Mouse (Mus musculus) mouse embryonic stem cell (cell line): ENCODE data around the gene Spaca7.
"Not testable (repeated sequence)": the region's sequence is repeated elsewhere in the genome, so short reads cannot be mapped to it uniquely, and the experiment has no call there.

Experiments
- in situ Hi-C, 2 experiments: fragments of 300-500 bp; cut with MboI; formaldehyde crosslinking; loops; 1 replicate in 1 of 2; 3 replicates in 1 of 2; pipeline ENCODE4 v1.14.3; 2019 to 2020; ENCODE audit warnings: low sequenced_read_pairs in 2 of 2, low pct_unique_long_range_greater_than_20kb in 1 of 2, mixed read lengths in 1 of 2; ENCODE audit not compliant: unreplicated experiment in 1 of 2

Gene Spaca7

GRCm38 (mm10) chr8:12579339-12579999 is 6.6 kb downstream of the Spaca7 start:
- in situ Hi-C loops = not testable (repeated sequence)

- in situ Hi-C loops = no loop called here
Measured at GRCm38 (mm10) chr8:12583785-12584184, 11.0 kb downstream of the Spaca7 start.

GRCm38 (mm10) chr8:12607223-12607622 is 34.4 kb downstream of the Spaca7 start:
- in situ Hi-C loops = no loop called here

GRCm38 (mm10) chr8:12608810-12609209 is 36.0 kb downstream of the Spaca7 start:
- in situ Hi-C loops = no loop called here

- in situ Hi-C loops = no loop called here
Measured at GRCm38 (mm10) chr8:12609752-12610449, 37.1 kb downstream of the Spaca7 start.

GRCm38 (mm10) chr8:12613201-12613600 is 40.4 kb downstream of the Spaca7 start:
- in situ Hi-C loops = no loop called here

- in situ Hi-C loops = loop anchor here in 1 of 2 experiments (5.0 kb wide), 1 partner anchor 50 kb away; no protein-coding TSS in a partner anchor
Measured at GRCm38 (mm10) chr8:12617369-12617768, 44.5 kb downstream of the Spaca7 start.

GRCm38 (mm10) chr8:12621550-12622222 is 48.9 kb downstream of the Spaca7 start:
- in situ Hi-C loops = no loop called here

GRCm38 (mm10) chr8:12625890-12626289 is 53.1 kb downstream of the Spaca7 start:
- in situ Hi-C loops = no loop called here

GRCm38 (mm10) chr8:12629079-12629478 is 56.2 kb downstream of the Spaca7 start:
- in situ Hi-C loops = no loop called here

GRCm38 (mm10) chr8:12635366-12635765 is 62.5 kb downstream of the Spaca7 start:
- in situ Hi-C loops = no loop called here

GRCm38 (mm10) chr8:12638446-12638845 is 65.6 kb downstream of the Spaca7 start:
- in situ Hi-C loops = no loop called here

- in situ Hi-C loops = no loop called here
Measured at GRCm38 (mm10) chr8:12641527-12641926, 68.7 kb downstream of the Spaca7 start.

- in situ Hi-C loops = no loop called here
Measured at GRCm38 (mm10) chr8:12644341-12644740, 71.5 kb downstream of the Spaca7 start.

GRCm38 (mm10) chr8:12644894-12645293 is 72.1 kb downstream of the Spaca7 start:
- in situ Hi-C loops = no loop called here

GRCm38 (mm10) chr8:12646536-12646935 is 73.7 kb downstream of the Spaca7 start:
- in situ Hi-C loops = no loop called here

- in situ Hi-C loops = no loop called here
Measured at GRCm38 (mm10) chr8:12648951-12649350, 76.1 kb downstream of the Spaca7 start.
